Mouse (Mus musculus) adrenal gland, adult 2 months (tissue): ENCODE results near the gene Grid1. TPM values are rescaled to one million over a fixed set of nuclear protein-coding genes. Genes with fewer than 3 reads are reported as not detected.

Experiments used
- DNase-seq: peaks from one replicate; pipeline ENCODE4 v3.0.0; 2021
- polyA plus RNA-seq: library from polyadenylated mRNA; depleted of rRNA; stranded (reverse); fragments of >200 nt; gene quantifications from 2 replicates; pipeline ENCODE4 v1.2.3, GENCODE M21; 2012
- total RNA-seq, 2 experiments: library from RNA; stranded (reverse); gene quantifications; 2 replicates each; pipeline ENCODE4 v1.2.3; 2021

Gene Grid1
- total and polyA plus RNA-seq, 3 experiments: 0.18 to 0.63 (median 0.62) TPM

GRCm38 (mm10) chr14:35112327-35113275 lies 292.7 kb downstream of the Grid1 start:
- peak; percentile 11 for DNase-seq

- DNase-seq: no peak
Measured at GRCm38 (mm10) chr14:35113276-35113645, 293.4 kb downstream of the Grid1 start.

- no peak for DNase-seq
Measured at GRCm38 (mm10) chr14:35115913-35116312, 296.0 kb downstream of the Grid1 start.

GRCm38 (mm10) chr14:35120089-35120488 lies 300.2 kb downstream of the Grid1 start:
- no peak for DNase-seq

- no peak for DNase-seq
Measured at GRCm38 (mm10) chr14:35120905-35121304, 301.0 kb downstream of the Grid1 start.

GRCm38 (mm10) chr14:35122111-35122510 lies 302.2 kb downstream of the Grid1 start:
- no peak for DNase-seq

GRCm38 (mm10) chr14:35123260-35123875 lies 303.5 kb downstream of the Grid1 start:
- no peak for DNase-seq

- DNase-seq: no peak
Measured at GRCm38 (mm10) chr14:35127616-35128015, 307.7 kb downstream of the Grid1 start.

- DNase-seq: no peak
Measured at GRCm38 (mm10) chr14:35135056-35135455, 315.1 kb downstream of the Grid1 start.

- no peak for DNase-seq
Measured at GRCm38 (mm10) chr14:35138069-35138468, 318.2 kb downstream of the Grid1 start.

GRCm38 (mm10) chr14:35139824-35140223 lies 319.9 kb downstream of the Grid1 start:
- DNase-seq: no peak

- DNase-seq: no peak
Measured at GRCm38 (mm10) chr14:35152450-35152849, 332.5 kb downstream of the Grid1 start.

GRCm38 (mm10) chr14:35153701-35154277 lies 333.9 kb downstream of the Grid1 start:
- no peak for DNase-seq

GRCm38 (mm10) chr14:35154364-35154763 lies 334.5 kb downstream of the Grid1 start:
- DNase-seq: no peak

GRCm38 (mm10) chr14:35157069-35157655 lies 337.3 kb downstream of the Grid1 start:
- DNase-seq: no peak

- peak; percentile 36 for DNase-seq
Measured at GRCm38 (mm10) chr14:35159296-35159695, 339.4 kb downstream of the Grid1 start.

- DNase-seq: no peak
Measured at GRCm38 (mm10) chr14:35167451-35167850, 347.5 kb downstream of the Grid1 start.

- no peak for DNase-seq
Measured at GRCm38 (mm10) chr14:35173861-35174260, 354.0 kb downstream of the Grid1 start.

GRCm38 (mm10) chr14:35176021-35176420 lies 356.1 kb downstream of the Grid1 start:
- DNase-seq: peak; percentile 23

GRCm38 (mm10) chr14:35179076-35179475 lies 359.2 kb downstream of the Grid1 start:
- DNase-seq: peak; percentile 66

GRCm38 (mm10) chr14:35185399-35185798 lies 365.5 kb downstream of the Grid1 start:
- no peak for DNase-seq

- DNase-seq: no peak
Measured at GRCm38 (mm10) chr14:35192256-35192655, 372.3 kb downstream of the Grid1 start.

GRCm38 (mm10) chr14:35197371-35197770 lies 377.5 kb downstream of the Grid1 start:
- no peak for DNase-seq
